Mouse (Mus musculus) liver, embryonic 11.5 days (tissue): ENCODE results near the gene Spaca4. TPM values are rescaled to one million over a fixed set of nuclear protein-coding genes. Genes with fewer than 3 reads are reported as not detected.

Experiments used
- ATAC-seq: fragments of 200-750 bp; cut with Nextera tagmentation; replicated peaks from 2 replicates; pipeline ENCODE4 v1.8.0; 2017; ENCODE audit warnings: moderate number of reproducible peaks, mild to moderate bottlenecking, moderate TSS enrichment, moderate library complexity; ENCODE audit not compliant: low FRiP score
- DNase-seq: peaks from one replicate; pipeline ENCODE4 v3.0.0-alpha.2; 2017; ENCODE audit warnings: low spot score
- H3K27ac ChIP-seq: fragments of 300-500 bp; sonication (generic); 2 replicates; pipeline ENCODE4 v1.5.1; 2014; ENCODE audit warnings: mild to moderate bottlenecking, low read depth, low read length, control low read depth
- H3K27me3 ChIP-seq: fragments of 300-500 bp; sonication (generic); replicated peaks from 2 replicates; pipeline ENCODE4 v1.6.1; 2014; ENCODE audit warnings: low read length, mixed read lengths; ENCODE audit not compliant: control insufficient read depth, insufficient read depth
- H3K36me3 ChIP-seq: fragments of 300-500 bp; sonication (generic); 2 replicates; pipeline ENCODE4 v1.6.1; 2014; ENCODE audit warnings: mild to moderate bottlenecking, low read length, moderate library complexity, mixed read lengths; ENCODE audit not compliant: control insufficient read depth, insufficient read depth
- H3K4me1 ChIP-seq: fragments of 300-500 bp; sonication (generic); replicated peaks from 2 replicates; pipeline ENCODE4 v1.6.1; 2014; ENCODE audit warnings: low read length, mixed read lengths; ENCODE audit not compliant: control insufficient read depth, insufficient read depth
- H3K4me2 ChIP-seq: fragments of 300-500 bp; sonication (generic); 2 replicates; pipeline ENCODE4 v1.6.1; 2014; ENCODE audit warnings: mild to moderate bottlenecking, control low read depth, moderate library complexity
- H3K4me3 ChIP-seq: fragments of 300-500 bp; sonication (generic); 2 replicates; pipeline ENCODE4 v1.5.1; 2014; ENCODE audit warnings: low read depth, low read length, control low read depth
- H3K9ac ChIP-seq: fragments of 300-500 bp; sonication (generic); 2 replicates; pipeline ENCODE4 v1.6.1; 2014; ENCODE audit warnings: low read depth, low read length, control low read depth
- H3K9me3 ChIP-seq: fragments of 300-500 bp; sonication (generic); 2 replicates; pipeline ENCODE4 v1.6.1; 2016; ENCODE audit warnings: low read length, inconsistent platforms, mixed read lengths; ENCODE audit not compliant: control insufficient read depth
- WGBS: fragments of 180-500 bp; shearing (Covaris S2); extraction: QIAGEN DNeasy Blood & Tissue Kit; methylation state at CpG from one replicate; pipeline ENCODE4 v1.1.7; 2014; 5-methylcytosine and 5-hydroxymethylcytosine counted together
- polyA plus RNA-seq: library from polyadenylated mRNA; unstranded; fragments of >200 nt; fragmentation: Nextera tagmentation; extraction: Ambion mirVana; gene quantifications from 2 replicates; pipeline ENCODE4 v1.2.1, GENCODE M21; 2014

Gene Spaca4
- polyA plus RNA-seq, 1 experiment from 2014 or later, result not detected

GRCm38 (mm10) chr7:45741308-45741707 lies 15.7 kb upstream of the Spaca4 start:
- no peak for DNase-seq

GRCm38 (mm10) chr7:45739820-45740219 lies 14.2 kb upstream of the Spaca4 start:
- H3K27ac ChIP-seq, result no peak overlapping the region
- DNase-seq (no peak), ATAC-seq (no peak)
- H3K4me2 ChIP-seq, result no peak overlapping the region
- no peak overlapping the region for H3K9ac ChIP-seq
- no peaks in the 10 kb centered on the region for H3K27me3 ChIP-seq
- H3K4me1 ChIP-seq, result no peaks in the 10 kb centered on the region
- no peaks in the 10 kb centered on the region for H3K36me3 ChIP-seq
- 72% methylated on average over 10 of the region's 10 CpGs for WGBS
- no peaks in the 10 kb centered on the region for H3K9me3 ChIP-seq
- no peak overlapping the region for H3K4me3 ChIP-seq

More at GRCm38 (mm10) chr7:45741308-45741707, 15.7 kb upstream of the Spaca4 start:
- no peak for ATAC-seq
- WGBS, result 58% methylated on average over 12 of the region's 12 CpGs
- H3K36me3 ChIP-seq, result no peaks in the 10 kb centered on the region
- no peak overlapping the region; the same call in 1 of the 2 replicates for H3K4me3 ChIP-seq
- H3K27me3 ChIP-seq, result no peaks in the 10 kb centered on the region
- H3K4me1 ChIP-seq, result no peaks in the 10 kb centered on the region
- no peak overlapping the region for H3K9ac ChIP-seq
- peak overlapping the region; percentile 61 for H3K4me2 ChIP-seq
- no peak overlapping the region for H3K27ac ChIP-seq
- H3K9me3 ChIP-seq, result no peaks in the 10 kb centered on the region

DNA sequence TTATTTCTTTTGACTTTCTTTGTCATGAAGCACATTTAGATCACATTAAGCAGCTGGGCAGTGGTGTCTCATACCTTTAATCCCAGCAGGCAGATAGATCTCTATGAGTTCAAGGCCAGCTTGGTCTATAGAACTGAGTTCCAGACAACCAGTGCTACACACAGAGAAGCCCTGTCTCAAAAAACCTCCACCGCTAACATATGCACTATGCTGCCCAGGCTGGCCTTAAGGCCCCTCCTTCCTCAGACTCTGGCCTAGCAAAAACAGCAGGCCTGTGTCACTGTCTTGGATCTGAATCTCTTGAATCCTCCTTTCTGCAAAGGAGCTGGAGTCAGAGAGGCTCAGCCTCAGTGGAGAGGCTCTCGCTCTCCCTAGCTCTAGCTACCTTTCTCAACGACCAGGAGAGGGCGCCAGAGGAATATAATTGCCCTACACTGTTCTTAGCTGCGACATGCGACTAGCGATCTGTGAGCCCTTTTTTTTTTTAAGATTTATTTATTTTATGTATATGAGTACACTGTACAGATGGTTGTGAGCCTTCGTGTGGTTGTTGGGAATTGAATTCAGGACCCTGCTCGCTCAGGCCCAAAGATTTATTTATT lies 13.7 kb upstream of the Spaca4 start:
- H3K27me3 ChIP-seq, result no peaks in the 10 kb centered on the region
- peak; percentile 69 for DNase-seq

DNA sequence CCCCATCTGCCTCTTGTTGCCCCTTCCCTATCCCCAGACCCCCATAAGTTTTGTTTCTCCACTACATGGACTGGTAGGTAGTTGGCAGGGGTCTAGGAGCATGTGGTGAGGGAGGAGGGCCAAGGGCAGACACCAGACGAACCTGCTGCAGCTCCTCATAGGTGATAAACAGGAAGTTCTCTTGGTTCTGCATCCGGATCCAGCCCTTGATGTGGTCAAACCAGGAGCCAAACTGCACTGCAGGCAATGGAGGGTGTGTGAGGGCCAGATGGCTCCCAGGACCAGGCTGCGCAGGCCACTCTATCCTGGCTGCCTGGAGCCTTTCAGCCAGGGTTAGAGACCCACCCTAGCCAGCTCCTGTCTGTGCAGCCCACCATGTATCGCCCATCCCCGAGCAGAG lies 7.9 kb upstream of the Spaca4 start:
- H3K4me3 ChIP-seq, result no peak overlapping the region
- ATAC-seq (no peak), DNase-seq (no peak)
- no peaks in the 10 kb centered on the region for H3K9me3 ChIP-seq
- peaks cover 15% of the 10 kb centered on the region for H3K4me1 ChIP-seq
- no peak overlapping the region for H3K9ac ChIP-seq
- H3K36me3 ChIP-seq, result 0 out of 2 replicates have a peak, but pooled peaks cover 4% of the 10 kb centered on the region
- no peak overlapping the region for H3K4me2 ChIP-seq
- H3K27me3 ChIP-seq, result no peaks in the 10 kb centered on the region
- 69% methylated on average over 5 of the region's 5 CpGs for WGBS
- H3K27ac ChIP-seq, result no peak overlapping the region

More for the DNA sequence above, 13.7 kb upstream of the Spaca4 start:
- H3K36me3 ChIP-seq, result no peaks in the 10 kb centered on the region
- no peaks in the 10 kb centered on the region for H3K4me1 ChIP-seq
- no peak overlapping the region for H3K4me2 ChIP-seq
- 6% methylated on average over 9 of the region's 9 CpGs for WGBS
- H3K4me3 ChIP-seq, result no peak overlapping the region
- peak; percentile 76 for ATAC-seq
- H3K9me3 ChIP-seq, result no peaks in the 10 kb centered on the region
- no peak overlapping the region for H3K9ac ChIP-seq
- no peak overlapping the region for H3K27ac ChIP-seq

- H3K27me3 ChIP-seq, result no peaks in the 10 kb centered on the region
- H3K4me3 ChIP-seq, result no peak overlapping the region
- H3K4me2 ChIP-seq, result no peak overlapping the region
- ATAC-seq (peak; percentile 34), DNase-seq (peak; percentile 75)
- H3K27ac ChIP-seq, result no peak overlapping the region
- H3K9me3 ChIP-seq, result no peaks in the 10 kb centered on the region
- 23% methylated on average over 16 of the region's 16 CpGs for WGBS
- H3K36me3 ChIP-seq, result peaks cover 13% of the 10 kb centered on the region; the same call in 1 of the 2 replicates
- H3K9ac ChIP-seq, result no peak overlapping the region
- peaks cover 15% of the 10 kb centered on the region for H3K4me1 ChIP-seq
Observed at GRCm38 (mm10) chr7:45730727-45731431, 5.3 kb upstream of the Spaca4 start.

- no peak overlapping the region for H3K4me2 ChIP-seq
- H3K9ac ChIP-seq, result no peak overlapping the region
- peaks cover 38% of the 10 kb centered on the region for H3K36me3 ChIP-seq
- no peak overlapping the region for H3K4me3 ChIP-seq
- WGBS, result 77% methylated on average over 3 of the region's 3 CpGs
- no peak overlapping the region for H3K27ac ChIP-seq
- peaks cover 15% of the 10 kb centered on the region for H3K4me1 ChIP-seq
- no peak for ATAC-seq
- DNase-seq, result no peak
- no peaks in the 10 kb centered on the region for H3K27me3 ChIP-seq
- no peaks in the 10 kb centered on the region for H3K9me3 ChIP-seq
Observed at GRCm38 (mm10) chr7:45727625-45728024, 2.0 kb upstream of the Spaca4 start.

DNA sequence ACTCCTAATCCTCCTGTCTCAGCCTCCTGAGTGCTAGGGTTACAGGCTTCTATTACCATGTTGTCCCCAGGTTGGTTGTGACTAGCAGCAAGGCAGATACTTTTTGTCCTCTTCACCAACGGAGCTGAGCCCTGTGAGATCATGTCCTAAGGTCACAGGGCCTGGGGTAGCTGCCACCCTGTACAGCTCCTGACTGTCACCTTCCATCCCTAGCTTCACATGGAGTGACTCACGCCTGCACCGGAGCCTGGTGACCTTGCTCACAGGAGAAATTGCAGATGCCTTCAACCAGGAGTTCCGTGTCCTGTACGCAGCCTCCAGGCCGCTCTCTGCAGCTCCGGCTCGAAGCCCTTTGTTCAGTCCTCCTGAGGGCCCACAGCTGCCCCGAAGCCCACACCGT lies 806 bp upstream of the Spaca4 start:
- H3K36me3 ChIP-seq, result peaks cover 50% of the 10 kb centered on the region
- H3K27ac ChIP-seq, result no peak overlapping the region
- no peak overlapping the region for H3K9ac ChIP-seq
- H3K4me2 ChIP-seq, result no peak overlapping the region
- no peak overlapping the region for H3K4me3 ChIP-seq
- 91% methylated on average over 10 of the region's 10 CpGs for WGBS
- no peak for ATAC-seq
- no peaks in the 10 kb centered on the region for H3K27me3 ChIP-seq
- peaks cover 15% of the 10 kb centered on the region for H3K4me1 ChIP-seq
- DNase-seq, result no peak
- no peaks in the 10 kb centered on the region for H3K9me3 ChIP-seq

- Histone ChIP-seq H3K4me3 (no peak overlapping the region), H3K36me3 (peaks cover 60% of the 10 kb centered on the region), H3K4me1 (peaks cover 11% of the 10 kb centered on the region), H3K27me3 (no peaks in the 10 kb centered on the region), H3K9ac (no peak overlapping the region), H3K27ac (no peak overlapping the region), H3K4me2 (no peak overlapping the region), H3K9me3 (no peaks in the 10 kb centered on the region)
- 89% methylated on average over 9 of the region's 9 CpGs for WGBS
- DNase-seq, result no peak
- no peak for ATAC-seq
Observed at GRCm38 (mm10) chr7:45725151-45725550, 462 bp downstream of the Spaca4 start.

- H3K27ac ChIP-seq, result no peak overlapping the region
- no peak overlapping the region for H3K4me3 ChIP-seq
- H3K4me1 ChIP-seq, result peaks cover 14% of the 10 kb centered on the region
- 92% methylated on average over 14 of the region's 14 CpGs for WGBS
- H3K9ac ChIP-seq, result no peak overlapping the region
- H3K4me2 ChIP-seq, result no peak overlapping the region
- no peak for ATAC-seq
- no peaks in the 10 kb centered on the region for H3K9me3 ChIP-seq
- DNase-seq, result no peak
- H3K36me3 ChIP-seq, result peaks cover 65% of the 10 kb centered on the region
- H3K27me3 ChIP-seq, result no peaks in the 10 kb centered on the region
Observed at GRCm38 (mm10) chr7:45723781-45724180, 1.8 kb downstream of the Spaca4 start.
